Mouse (Mus musculus) cerebellum, adult (tissue): Measurements from ENCODE around the gene Ndufa11.

ENCODE experiments used
- ATAC-seq: cut with Nextera tagmentation; 2 replicates; pipeline ENCODE4 v1.9.2; 2017; ENCODE audit warnings: mild to moderate bottlenecking, moderate library complexity, mixed read lengths; ENCODE audit not compliant: insufficient number of reproducible peaks, low FRiP score, low TSS enrichment

The Ndufa11 gene

DNA sequence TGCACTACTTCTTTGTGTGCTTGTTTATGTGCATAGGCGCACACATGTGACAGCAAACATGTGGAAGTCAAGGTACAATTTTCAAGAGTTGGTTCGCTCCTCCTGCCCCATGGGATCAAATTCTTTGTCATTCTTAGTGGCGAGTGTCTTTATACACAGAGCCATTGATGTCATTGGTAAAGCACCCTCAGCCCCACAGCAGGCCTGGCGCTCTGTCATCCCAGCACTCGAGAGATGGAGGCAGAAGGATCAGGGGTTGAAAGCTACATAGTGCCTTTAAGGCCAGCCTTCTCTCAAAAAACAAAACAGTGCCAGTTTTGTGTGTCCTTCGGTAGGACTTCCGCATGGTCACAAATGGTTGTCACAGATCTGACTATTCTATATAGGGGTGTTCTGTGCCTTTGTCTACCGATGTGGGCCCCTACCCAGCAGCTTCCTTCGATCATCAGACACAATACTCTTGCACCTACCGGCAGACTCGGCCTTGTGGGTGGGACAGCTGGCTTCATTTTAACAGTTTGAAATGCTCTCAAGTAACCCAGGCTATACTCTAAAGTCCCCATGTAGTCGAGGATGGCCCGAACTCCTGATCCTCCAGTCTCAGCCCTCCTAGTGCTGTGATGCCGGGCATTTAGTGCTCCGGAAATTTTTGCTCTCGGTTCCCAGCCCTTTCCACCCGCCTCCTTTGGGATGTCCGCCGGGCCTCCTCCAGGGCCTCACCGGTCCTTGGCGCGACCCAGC, 1.5 kb upstream of the Ndufa11 start:
- ATAC-seq: peak; percentile 11; the same call in 1 of the 2 replicates

DNA sequence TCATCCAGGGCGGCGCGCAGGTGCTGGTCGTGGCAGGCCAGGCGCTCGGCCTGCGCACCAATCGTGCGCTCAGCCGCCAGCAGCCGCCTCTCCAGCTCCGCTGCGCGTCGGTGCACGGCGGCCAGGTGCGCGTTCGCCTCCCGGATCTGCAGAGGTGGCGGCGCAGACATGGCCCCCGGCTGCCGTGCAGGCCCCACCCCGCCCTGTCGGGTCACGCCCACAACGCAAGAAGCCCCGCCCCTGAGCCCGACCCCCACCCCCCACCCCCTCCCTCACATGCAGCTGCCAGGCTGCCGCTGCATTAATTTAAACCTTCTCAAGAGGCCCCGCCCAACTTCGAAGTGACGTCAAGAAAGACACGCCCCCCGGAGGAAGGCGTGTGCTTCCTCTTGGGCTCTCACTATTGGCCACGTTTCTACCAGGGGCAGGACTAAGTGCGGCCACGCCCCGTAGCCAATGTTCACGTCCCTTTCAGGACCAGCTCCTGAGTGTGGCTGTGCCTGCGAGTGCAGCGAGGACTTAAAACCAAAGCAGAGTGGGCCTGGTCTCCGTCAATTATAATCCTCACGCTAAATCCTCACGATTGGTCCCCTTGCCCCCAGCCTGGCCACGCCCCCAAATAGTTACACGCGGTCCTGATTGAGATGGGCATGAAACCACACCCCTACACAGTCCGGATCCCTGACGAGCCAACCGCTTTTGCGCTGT, 758 bp upstream of the Ndufa11 start:
- ATAC-seq: peak; percentile 80

DNA sequence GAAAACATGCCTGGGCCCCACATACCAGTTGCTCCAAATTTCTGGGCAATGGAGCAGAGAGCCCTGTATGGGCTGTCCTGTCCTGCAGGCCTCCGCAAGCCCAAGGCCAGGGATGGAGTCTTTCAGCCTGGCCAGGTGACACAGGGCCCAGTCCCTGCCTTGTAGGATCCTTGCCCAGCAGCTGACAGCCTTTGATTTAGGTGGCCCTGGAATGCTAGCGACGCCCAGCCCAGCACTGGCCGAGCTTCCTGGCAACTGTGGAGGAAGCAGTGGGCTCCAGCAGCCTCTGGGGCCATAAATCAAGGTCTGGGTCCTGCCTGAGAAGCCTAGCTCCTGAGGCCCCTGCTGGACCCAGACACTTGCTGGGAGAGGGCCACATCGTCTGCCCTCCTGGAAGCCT, 4.9 kb downstream of the Ndufa11 start:
- ATAC-seq: no peak

DNA sequence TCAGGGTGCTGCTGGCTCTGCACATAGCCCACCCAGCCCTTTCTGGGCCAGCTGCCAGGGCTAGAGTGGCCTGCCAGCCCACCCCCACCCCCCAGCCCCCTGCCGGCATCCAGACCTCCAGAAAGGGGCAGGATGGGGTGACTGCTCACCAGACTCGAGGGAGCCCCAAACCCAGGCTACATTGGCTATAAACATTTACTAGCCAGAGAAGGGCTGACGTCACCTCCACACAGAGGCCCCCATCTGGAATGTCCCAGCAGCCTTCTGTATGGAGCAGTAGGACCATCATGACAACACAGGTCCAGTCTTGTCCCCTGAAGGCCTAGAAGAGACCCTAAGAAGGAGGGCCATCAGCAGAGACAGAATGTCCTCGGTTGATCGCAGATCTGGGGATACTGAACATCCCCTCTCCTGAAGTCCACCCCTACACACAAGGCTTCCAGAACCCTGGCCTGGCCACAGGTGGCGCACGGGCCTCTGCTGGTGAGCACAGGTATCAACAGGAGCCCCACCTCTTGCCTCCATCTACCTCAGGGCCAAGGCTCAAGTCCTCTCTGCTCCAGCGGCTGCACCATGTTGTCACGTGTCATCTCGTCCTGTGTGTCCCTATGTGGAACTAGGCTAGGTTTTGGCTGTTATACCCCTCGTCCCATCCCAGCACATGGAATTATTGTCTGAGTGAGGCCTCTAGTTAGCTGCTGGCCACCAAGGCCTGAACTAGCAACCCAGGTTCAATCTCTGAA, 6.0 kb downstream of the Ndufa11 start:
- ATAC-seq: no peak

DNA sequence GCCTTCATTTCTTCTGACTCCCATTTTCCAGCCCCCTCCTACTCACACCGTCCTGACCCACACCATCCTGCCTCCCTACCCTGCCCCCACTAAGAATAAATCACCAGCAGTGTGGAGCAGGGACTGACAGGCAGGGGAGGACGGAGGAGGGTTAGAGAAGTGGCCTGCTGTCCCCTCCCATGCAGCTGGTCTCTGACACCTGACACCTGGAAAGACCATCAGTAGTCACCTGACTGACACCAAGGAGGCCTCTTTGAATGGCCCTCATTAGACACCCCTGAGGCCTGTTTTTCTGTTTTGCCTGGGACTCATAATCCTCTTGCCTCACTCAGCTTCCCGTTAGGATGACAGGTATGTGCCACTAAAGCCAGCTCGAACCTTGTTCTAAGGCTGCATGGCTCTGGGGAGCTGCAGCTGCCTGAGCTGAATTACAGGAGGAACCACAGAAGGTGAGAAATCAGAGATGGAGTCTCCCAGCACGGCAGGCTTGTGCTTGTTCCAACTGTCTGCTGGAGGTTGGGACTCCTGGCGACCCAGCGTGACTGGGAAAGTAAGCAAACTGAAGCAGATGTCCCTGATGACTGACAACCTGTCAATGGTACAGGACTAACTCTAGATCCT, 9.6 kb downstream of the Ndufa11 start:
- no peak for ATAC-seq

DNA sequence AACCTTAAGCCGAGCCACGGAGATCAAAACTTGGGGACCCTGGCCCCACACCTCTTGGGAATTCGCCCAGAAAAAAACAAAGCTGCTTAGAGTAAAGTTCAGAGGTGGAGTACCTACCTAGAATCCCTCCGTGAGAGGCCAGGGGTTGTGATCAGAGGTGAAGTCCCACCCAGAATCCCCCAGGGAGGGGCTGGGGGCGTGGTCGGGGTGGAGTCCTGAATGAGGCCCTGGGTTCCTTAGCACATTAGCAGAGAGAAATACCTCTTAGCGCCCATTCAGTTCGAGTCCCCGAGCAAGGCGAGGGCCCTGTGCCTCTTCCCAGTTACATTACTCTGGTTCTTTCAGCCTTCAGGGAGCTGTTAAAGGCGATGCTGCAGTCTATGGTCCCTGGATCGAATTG, 10.1 kb downstream of the Ndufa11 start:
- ATAC-seq: no peak

DNA sequence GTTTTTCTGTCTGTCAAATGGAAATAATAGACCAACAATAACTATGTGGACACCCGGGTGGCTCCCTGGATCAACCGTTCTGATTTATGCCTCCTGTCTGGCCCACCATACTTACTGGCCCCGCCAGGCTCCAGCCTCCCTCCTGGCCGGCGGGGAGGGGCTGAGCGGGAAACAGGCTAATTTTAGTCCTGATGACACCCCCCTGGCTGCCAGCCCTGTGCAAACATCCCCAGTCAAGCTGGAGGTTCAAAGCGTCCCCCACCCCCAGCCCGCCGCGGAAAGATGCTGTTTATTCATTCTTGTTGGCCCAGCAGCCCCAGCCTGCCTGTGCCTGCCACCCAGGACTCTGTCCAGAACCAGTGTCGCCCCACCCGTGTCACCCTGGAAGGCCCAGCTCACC, 10.6 kb downstream of the Ndufa11 start:
- ATAC-seq: no peak

DNA sequence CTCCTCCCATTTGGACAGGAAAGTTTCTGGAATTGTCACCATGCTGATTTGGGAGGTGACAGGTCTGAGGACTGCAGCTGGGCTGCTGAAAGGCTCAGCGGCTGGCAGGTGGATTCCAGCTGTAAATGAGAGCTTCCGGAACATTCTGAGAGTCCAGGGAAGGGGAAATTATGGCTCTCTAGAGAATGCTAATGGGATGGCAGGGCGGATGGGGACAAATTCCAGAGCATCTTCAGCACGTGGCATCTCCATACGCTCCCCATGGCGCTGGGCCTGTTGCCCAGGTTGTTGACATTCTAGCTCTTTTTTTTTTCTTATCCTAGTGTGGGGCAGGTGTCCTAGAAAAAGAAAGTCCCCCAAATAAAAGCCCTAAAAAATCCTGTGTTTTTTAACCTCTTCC, 11.6 kb downstream of the Ndufa11 start:
- no peak for ATAC-seq

DNA sequence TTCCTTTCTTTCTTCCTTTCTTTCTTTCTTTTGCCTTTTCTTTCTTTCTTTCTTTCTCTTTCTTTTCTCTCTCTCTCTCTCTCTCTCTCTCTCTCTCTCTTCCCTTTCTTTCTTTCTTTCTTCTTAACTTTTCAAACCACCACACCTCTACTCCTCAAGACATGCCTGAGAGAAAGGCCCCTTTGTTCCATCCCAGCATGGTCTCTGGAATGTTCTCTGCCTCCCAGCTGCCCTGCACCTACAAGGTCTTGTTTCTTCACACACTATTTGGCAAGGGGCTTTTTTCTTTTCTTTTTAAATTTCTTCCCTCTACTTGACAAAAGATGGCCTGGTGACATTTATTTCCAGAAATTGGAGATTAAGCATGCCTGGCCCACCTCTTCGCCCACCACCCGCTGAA, 12.1 kb downstream of the Ndufa11 start:
- ATAC-seq: no peak

DNA sequence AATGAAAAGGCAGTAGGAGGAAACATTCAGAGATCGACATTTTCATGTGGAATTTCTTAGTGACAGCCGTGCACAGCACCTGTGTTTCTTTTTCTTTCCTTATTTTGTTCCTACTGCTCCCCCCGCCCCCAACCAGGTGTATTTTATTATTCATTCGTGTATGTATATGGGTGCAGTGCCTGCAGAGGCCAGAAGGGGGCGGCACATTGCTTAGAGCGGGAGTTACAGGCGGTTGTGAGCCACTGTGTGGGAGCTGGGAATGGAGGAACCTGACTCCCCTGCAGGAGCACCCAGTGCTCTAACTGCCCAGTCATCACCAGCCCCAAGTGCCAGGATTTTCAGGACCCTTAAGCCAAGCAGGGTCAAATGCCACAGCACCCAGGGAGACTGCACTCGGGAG, 19.0 kb downstream of the Ndufa11 start:
- ATAC-seq: no peak

DNA sequence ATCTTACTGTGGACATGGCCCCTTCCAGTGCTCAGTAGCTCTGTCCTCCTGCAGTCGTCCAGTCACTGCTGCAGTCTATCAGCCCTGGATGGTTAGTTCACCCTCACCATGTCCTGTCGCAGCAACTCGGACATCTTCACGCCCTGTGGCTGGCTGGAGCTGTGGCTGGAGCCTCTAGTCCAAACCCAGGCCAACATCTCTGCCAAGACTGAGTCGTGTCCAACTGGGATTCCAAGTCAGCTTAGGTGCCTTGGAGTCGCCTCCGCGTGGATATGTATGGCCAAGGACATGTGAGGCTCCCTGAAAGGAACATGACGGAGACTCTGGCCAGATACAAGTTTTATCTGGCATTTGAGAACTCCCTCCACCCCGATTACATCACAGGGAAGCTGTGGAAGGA, 20.7 kb downstream of the Ndufa11 start:
- no peak for ATAC-seq

DNA sequence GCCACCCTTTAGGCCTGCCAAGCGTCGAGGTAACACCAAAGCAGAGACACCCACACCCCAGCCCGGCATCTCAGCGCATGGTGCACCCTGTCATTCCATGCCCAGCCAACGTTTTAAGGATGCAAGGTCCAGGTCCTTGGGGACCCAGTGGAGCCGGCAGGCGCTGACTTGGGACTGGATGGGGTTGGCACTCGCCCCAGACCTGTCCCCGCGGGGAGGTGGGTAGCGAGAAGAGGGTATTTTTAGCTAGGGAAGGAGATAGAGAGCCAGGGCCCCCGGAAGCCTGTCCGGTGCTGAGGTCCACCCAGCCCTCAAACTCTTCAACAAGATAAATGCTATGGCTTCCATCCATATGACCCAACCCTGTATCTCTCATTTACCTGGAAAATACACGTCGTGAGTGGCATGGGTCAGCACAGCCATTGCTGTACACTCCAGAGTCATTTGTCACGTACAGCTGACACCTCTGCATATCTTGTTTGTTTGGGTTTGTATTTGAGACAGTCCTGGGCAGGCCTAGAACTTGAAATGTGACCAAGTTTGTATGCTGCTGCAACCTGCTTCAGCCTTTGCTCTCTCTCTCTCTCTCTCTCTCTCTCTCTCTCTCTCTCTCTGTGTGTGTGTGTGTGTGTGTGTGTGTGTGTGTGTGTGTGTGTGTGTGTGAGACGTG, 22.7 kb downstream of the Ndufa11 start:
- no peak for ATAC-seq

DNA sequence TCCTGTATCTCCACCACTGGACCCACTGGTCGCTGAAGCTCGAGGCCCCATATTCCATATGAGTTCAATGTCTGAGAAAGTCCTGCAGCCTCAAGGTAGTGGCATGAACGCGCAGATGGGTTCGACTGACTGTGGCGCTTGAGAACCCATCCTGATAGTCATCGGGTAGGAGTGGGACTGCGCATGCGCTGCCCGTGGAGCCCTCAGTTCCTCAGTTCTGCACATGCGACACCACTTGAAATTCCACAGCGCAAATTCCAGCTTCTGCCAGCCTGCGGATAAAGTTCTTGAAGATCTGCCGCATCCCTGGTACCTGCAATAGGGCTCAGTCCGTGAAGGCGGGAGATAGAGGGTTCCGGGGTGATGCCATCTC, 23.2 kb downstream of the Ndufa11 start:
- ATAC-seq: no peak

DNA sequence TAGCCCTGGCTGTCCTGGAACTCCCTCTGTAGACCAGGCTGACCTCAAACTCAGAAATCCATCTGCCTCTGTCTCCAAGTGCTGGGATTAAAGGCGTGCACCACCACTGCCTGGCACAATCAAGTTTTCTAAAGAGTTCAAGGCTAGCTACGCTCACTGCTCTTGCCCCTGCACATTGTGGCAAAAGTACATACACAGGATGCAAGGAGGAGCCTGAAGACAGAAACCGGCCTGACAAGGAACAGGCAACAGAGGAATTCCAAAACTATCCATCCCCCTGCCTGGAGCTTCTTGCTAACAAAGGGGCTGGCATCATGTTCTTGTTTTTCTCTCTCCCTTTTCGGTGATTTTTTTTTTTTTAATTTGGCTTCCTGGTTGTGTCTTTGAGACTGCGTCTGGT, 26.6 kb downstream of the Ndufa11 start:
- ATAC-seq: no peak

DNA sequence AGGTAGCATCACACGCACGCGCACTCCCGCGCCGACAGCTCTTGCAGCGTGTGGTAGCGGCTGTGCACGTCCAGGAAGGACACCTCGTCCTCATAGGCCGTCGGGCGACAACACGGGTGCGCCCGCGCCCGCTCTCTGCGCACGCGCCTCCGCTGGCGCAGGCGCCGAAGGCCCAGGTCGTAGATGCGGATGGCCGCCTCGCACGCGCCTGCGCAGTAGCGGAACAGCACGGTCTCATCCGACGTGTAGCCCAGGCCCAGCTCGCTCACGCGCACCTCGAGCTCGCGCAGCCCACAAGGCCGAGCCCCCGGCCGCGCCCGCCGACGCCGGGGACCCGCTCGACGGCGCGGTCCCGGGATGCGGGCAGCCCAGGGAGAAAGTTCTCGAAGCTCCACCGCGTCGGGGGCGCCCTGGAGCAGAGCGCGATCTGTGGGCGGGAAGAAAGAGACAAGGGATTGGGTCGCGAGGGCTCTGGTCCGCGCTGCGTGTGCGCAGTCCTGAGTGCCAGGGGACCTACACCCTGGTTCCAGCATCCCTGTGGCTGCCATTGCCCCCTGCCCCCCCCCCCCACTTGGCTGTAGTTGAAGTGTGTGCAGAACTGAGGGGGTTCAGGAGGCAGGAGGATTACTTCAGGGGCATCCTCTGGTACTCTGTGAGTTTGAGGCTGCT, 34.0 kb downstream of the Ndufa11 start:
- no peak for ATAC-seq

DNA sequence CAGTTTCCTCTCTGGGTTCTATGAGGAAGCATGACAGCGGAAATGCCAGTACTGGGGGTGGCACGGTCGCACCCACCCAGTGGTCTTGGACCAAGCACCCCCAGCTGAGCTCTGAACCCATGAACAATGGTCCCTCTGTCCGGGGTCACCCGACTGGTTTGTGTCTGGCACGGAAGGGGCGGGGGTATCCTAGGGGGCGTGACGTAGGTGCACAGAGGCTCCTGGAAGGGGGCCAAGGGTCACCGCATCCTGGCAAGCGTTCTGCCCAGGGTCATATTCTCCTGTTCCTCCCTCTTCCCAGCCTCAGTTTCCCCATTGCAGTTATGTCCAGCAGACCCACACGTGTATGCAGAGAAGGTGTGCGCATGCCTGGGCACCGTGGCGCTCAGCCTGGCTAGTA, 35.9 kb downstream of the Ndufa11 start:
- ATAC-seq: no peak

DNA sequence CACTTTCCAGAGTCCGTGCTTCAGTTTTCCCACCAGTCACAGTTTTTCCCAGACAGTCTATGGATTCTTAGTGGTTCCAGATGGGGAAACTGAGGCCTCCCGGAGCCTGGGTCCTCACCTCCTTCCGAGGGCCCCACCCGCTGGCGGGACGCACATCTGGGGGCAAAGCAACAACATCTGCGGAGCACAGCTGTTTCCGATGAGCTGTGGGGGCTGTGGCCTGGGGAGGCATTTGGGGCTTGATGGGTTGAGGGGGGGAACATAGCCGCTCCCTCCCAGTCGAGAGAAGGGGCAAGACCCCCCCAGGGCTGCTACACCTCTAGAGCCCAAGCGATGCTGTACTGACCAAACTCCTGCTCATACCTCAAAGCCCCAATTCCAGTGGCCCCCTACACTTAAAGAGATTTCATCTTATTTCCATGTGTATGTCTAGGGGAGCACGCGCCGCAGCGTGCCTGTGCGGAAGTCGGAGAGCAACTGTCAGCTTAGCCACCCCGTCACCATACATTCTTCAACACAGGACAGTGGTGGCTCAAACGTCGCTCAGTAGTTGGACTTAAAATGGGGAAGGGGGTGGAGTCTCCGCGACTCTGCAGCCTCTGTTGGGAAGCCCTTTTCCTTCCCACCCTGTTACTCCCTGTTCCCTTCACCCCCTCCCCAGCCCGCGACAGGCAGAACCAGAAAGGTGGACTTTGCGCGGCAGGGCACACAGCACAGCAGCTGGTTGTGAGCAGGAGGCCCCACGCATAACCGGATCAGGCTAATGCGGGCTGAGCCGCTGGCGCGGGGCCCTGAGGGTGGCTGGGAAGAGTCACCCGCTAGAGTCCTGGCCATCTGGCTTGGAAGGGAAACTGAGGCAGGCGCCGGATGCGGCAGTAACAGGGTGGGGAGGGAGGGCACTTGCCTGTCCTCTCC, 37.0 kb downstream of the Ndufa11 start:
- no peak for ATAC-seq

DNA sequence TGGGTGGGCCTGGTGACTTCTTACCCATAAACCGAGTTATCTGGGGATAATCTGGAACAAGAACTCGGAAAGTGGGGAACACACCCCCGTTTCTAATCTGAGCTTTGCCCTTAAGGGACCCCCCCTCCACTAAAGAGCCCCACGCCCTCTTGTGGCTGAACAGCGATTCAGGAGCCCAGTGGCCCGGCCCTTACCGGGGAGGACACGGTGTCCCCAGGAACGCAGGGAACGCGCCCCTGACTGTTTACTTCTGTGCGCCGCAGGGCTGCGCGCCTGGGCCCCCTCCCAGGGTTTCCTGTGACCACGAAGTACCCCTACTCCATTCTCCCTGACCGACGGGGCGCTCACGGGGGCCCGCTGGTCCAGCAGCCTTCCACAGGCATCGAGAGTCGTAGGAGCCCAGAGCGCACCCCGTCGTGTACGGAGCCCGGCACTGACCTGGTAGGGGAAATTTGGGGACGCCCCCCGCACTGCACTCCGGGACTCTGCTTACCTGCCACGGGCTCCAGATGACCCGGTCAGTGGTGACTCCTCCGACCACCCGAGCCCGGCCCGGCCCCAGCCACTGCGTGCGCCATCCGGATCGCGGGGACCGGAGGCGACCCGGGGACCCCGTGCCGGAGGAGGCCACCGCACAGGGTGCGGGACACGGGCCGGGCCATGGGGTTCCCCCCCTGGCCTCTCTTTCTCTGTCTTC, 39.3 kb downstream of the Ndufa11 start:
- ATAC-seq: no peak
